19 mouse cellular contexts compared by ENCODE assay signal in genomic region chr5:54357501-54357900, GRCm38 (mm10).
A peak's percentile ranks its signal among the peaks of the same experiment; 100 is the strongest.
DNase-seq lines count a peak whose midpoint lies in the region; ATAC-seq lines count a peak whose summit lies in the region.
"Had no signal": no experiment of that assay in that cellular context is flagged by ENCODE, and none has a peak within 500 bp of the region (broad histone marks: within the 10 kb centered on the region; RNA-seq: fewer than 3 reads in every experiment).

No protein-coding gene starts in this region.

- peak; percentile 34; the same call in 1 of the 2 replicates for ATAC-seq in frontal cortex, adult (ENCODE audit: low TSS enrichment)
- ATAC-seq: activated CD4-positive, CD25-positive, alpha-beta regulatory T cell, adult 4 months; CD4-positive, CD25-positive, alpha-beta regulatory T cell, adult 4 months; forebrain, embryonic 15.5 days; hindbrain, embryonic 16.5 days; intestine, embryonic 15.5 days had no signal

- DNase-seq in frontal cortex, postnatal 36 days (ENCODE audit: low spot score in 2 of 2) = no peak
- peak; percentile 5 for DNase-seq in Muller cell, postnatal 12 days (ENCODE audit: inconsistent ontology term)
- DNase-seq in brain, adult 2 months (ENCODE audit: low read depth, low spot score) = peak; percentile 25
- no peak for DNase-seq in spleen, adult 18-20 months
- DNase-seq in layer of hippocampus, adult 9-11 months = no peak
- DNase-seq: adrenal gland, adult 8-10 months; adrenal gland, postnatal 25 days; cerebellum, adult 18-20 months; cerebellum, adult 9-10 months; gastrocnemius, postnatal 10 days; gastrocnemius, postnatal 36 days; heart, postnatal 10 days; heart, postnatal 36 days had no signal

Comparison
In these comparisons a context has a peak if more than half of its experiments do, and no peak if none do; other contexts are left out.
1. DNase-seq: peak in Muller cell, postnatal 12 days (single experiment) and brain, adult 2 months (single experiment); none in frontal cortex, postnatal 36 days (0 of 2), spleen, adult 18-20 months (0 of 2) and layer of hippocampus, adult 9-11 months (single experiment).